9 mouse cellular contexts compared by ENCODE assay signal in genomic region chr1:163834066-163834465, GRCm38 (mm10). TPM values are rescaled to one million over a fixed set of nuclear protein-coding genes. Genes with fewer than 3 reads are reported as not detected.
DNase-seq lines count a peak whose midpoint lies in the region; ATAC-seq lines count a peak whose summit lies in the region.
"Had no signal": no experiment of that assay in that cellular context is flagged by ENCODE, and none has a peak within 500 bp of the region (broad histone marks: within the 10 kb centered on the region; RNA-seq: fewer than 3 reads in every experiment).

No protein-coding gene starts in this region.

- DNase-seq in kidney, adult 9 months = peak; percentile 10
- DNase-seq in kidney, postnatal 36 days = no peak
- DNase-seq in CD4-positive, CD25-positive, alpha-beta regulatory T cell, adult 2 months (ENCODE audit: low read depth, low spot score) = peak; percentile 29
- DNase-seq in ES-CJ7 (ENCODE audit: low read depth, low spot score) = peak; percentile 25
- no peak for DNase-seq in layer of hippocampus, adult 9-10 months (ENCODE audit: low spot score)
- no peak for DNase-seq in thymus, postnatal 0 days (ENCODE audit: low spot score)
- DNase-seq: gastrocnemius, postnatal 25 days; thymus, postnatal 36 days had no signal

- ATAC-seq in granulocyte monocyte progenitor cell, adult 5-6 weeks (replicated peaks; ENCODE audit: poor library complexity, severe bottlenecking) = peak; percentile 27; the same call in 1 of the 2 replicates

RNA-seq across cellular contexts. Expression of gene Kifap3, which starts 54.7 kb away (rescaled TPM):
- 7.5 and 10.3 TPM in 2 replicates for total RNA-seq in granulocyte monocyte progenitor cell, adult 5-6 weeks (2014; fragmentation: Nextera tagmentation)
- total RNA-seq in granulocyte monocyte progenitor cell, adult 5-6 weeks (2017) = 11.1 and 13.8 TPM in 2 replicates
- 10.3 and 10.7 TPM in 2 replicates for polyA plus RNA-seq in thymus, postnatal 0 days (2015; fragmentation: Nextera tagmentation; extraction: Ambion mirVana)

Comparison
In these comparisons a context has a peak if more than half of its experiments do, and no peak if none do; other contexts are left out.
1. DNase-seq: peak in kidney, adult 9 months (single experiment), CD4-positive, CD25-positive, alpha-beta regulatory T cell, adult 2 months (single experiment) and ES-CJ7 (single experiment); none in kidney, postnatal 36 days (0 of 2), layer of hippocampus, adult 9-10 months (single experiment) and thymus, postnatal 0 days (single experiment).